Comparison of ENCODE assay signal across 13 mouse cellular contexts in the genomic region with DNA sequence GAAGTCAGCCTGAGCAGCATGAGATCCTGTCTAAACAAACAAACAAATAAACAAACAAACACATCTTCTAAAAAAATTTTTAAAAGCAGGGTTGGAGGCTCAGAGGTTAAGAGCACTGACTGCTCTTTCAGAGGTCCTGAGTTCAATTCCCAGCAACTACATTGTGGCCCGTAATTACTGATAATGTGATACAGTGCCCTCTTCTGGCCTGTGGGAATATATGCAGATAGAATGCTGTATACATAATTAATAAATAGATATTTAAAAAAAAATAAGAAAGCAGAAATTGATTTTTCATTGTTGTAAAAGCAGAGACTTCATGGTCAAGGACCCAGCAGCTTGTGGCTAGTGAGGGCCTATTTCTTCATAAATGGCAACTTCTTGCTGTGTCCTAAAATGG.
"Had no signal": no experiment of that assay in that cellular context is flagged by ENCODE, and none has a peak within 500 bp of the region (broad histone marks: within the 10 kb centered on the region; RNA-seq: fewer than 3 reads in every experiment).

No protein-coding gene starts in this region.

- DNase-seq: kidney, adult 11 months; kidney, adult 9 months; kidney, postnatal 10 days; layer of hippocampus, adult 9-11 months; layer of hippocampus, postnatal 36 days; left cerebral cortex, postnatal 4 days; lung, adult 2 months; lung, postnatal 36 days; right cerebral cortex, postnatal 14 days; thymus, postnatal 4 days had no signal

- H3K9me3 ChIP-seq: limb, embryonic 13.5 days; midbrain, embryonic 15.5 days had no signal

- H3K4me1 ChIP-seq: limb, embryonic 13.5 days had no signal

- H3K36me3 ChIP-seq: limb, embryonic 13.5 days; midbrain, embryonic 15.5 days had no signal

- H3K4me3 ChIP-seq: limb, embryonic 13.5 days; midbrain, embryonic 15.5 days had no signal

- H3K9ac ChIP-seq: limb, embryonic 13.5 days; liver, embryonic 14.5 days; midbrain, embryonic 15.5 days had no signal

- H3K27ac ChIP-seq: limb, embryonic 13.5 days; liver, embryonic 14.5 days; midbrain, embryonic 15.5 days had no signal
